Mouse (Mus musculus): Measurements from ENCODE around the gene Orai3.

Orai3 gene

GRCm38 (mm10) chr7:127824176-127824871 is 54.7 kb downstream of the Orai3 start, which contains the start of the genes Stx4a and Stx1b:
Stx4a (plus strand) TSS chr7:127824294.
Stx1b (minus strand) TSS chr7:127824549.
- DNase-seq (ENCODE audit: low read depth, low spot score): no peak

Data from retina, postnatal 7 days (tissue).